Comparison of ENCODE assay signal across 22 mouse cellular contexts in genomic region chr16:8936446-8936845, GRCm38 (mm10).
A peak's percentile ranks its signal among the peaks of the same experiment; 100 is the strongest.
DNase-seq lines count a peak whose midpoint lies in the region; ATAC-seq and TF ChIP-seq lines count a peak whose summit lies in the region.
"Had no signal": no experiment of that assay in that cellular context is flagged by ENCODE, and none has a peak within 500 bp of the region (broad histone marks: within the 10 kb centered on the region; RNA-seq: fewer than 3 reads in every experiment).

No protein-coding gene starts in this region.

- no peaks in the 10 kb centered on the region for H3K9me3 ChIP-seq in hindbrain, embryonic 10.5 days
- H3K9me3 ChIP-seq in hindbrain, embryonic 16.5 days (ENCODE audit: control insufficient read depth, low read length): no peaks in the 10 kb centered on the region
- no peaks in the 10 kb centered on the region for H3K9me3 ChIP-seq in ES-E14 (ENCODE audit: control insufficient read depth, insufficient read depth, low read depth, low read length)
- H3K9me3 ChIP-seq: embryonic facial prominence, embryonic 13.5 days; embryonic facial prominence, embryonic 15.5 days; forebrain, embryonic 10.5 days; forebrain, embryonic 12.5 days had no signal

- H3K27me3 ChIP-seq in hindbrain, embryonic 10.5 days (ENCODE audit: insufficient read depth, poor library complexity, severe bottlenecking): no peaks in the 10 kb centered on the region
- H3K27me3 ChIP-seq in hindbrain, embryonic 16.5 days (replicated peaks; ENCODE audit: control insufficient read depth, insufficient read depth, low read length): no peaks in the 10 kb centered on the region
- H3K27me3 ChIP-seq: embryonic facial prominence, embryonic 13.5 days; embryonic facial prominence, embryonic 15.5 days; forebrain, embryonic 12.5 days had no signal

- no peak for DNase-seq in hindbrain, embryonic 10.5 days (ENCODE audit: low spot score)
- DNase-seq in ES-E14 (ENCODE audit: low read depth, low spot score) (peak; percentile 37), ZHBTc4 (ENCODE audit: low read depth, low spot score) (peak; percentile 88)
- no peak for DNase-seq in right cerebral cortex, postnatal 36 days (ENCODE audit: low spot score in 2 of 2)
- DNase-seq: adrenal gland, adult 2 months; adrenal gland, postnatal 10 days; adrenal gland, postnatal 25 days; cerebellum, adult 11 months; cerebellum, adult 18-20 months; cerebellum, adult 8-10 months; cerebellum, postnatal 14 days; cerebellum, postnatal 36 days; embryo, embryonic 11 days had no signal

- no peaks in the 10 kb centered on the region for H3K36me3 ChIP-seq in hindbrain, embryonic 10.5 days
- H3K36me3 ChIP-seq in hindbrain, embryonic 16.5 days (ENCODE audit: control insufficient read depth, insufficient read depth, low read length): no peaks in the 10 kb centered on the region
- H3K36me3 ChIP-seq in ES-E14 (ENCODE audit: control insufficient read depth, insufficient read depth, low read length, poor library complexity, severe bottlenecking): no peaks in the 10 kb centered on the region
- H3K36me3 ChIP-seq: embryonic facial prominence, embryonic 13.5 days; embryonic facial prominence, embryonic 15.5 days; forebrain, embryonic 10.5 days; forebrain, embryonic 12.5 days had no signal

- H3K4me2 ChIP-seq in hindbrain, embryonic 16.5 days (ENCODE audit: low read length): no peak overlapping the region
- H3K4me2 ChIP-seq: embryonic facial prominence, embryonic 13.5 days; embryonic facial prominence, embryonic 15.5 days; forebrain, embryonic 12.5 days had no signal

- peaks cover 28% of the 10 kb centered on the region for H3K4me1 ChIP-seq in hindbrain, embryonic 10.5 days (replicated peaks)
- no peaks in the 10 kb centered on the region; the same call in 1 of the 2 replicates for H3K4me1 ChIP-seq in hindbrain, embryonic 16.5 days (ENCODE audit: control insufficient read depth, insufficient read depth, low read depth, low read length)
- peaks cover 2 to 5% of the 10 kb centered on the region in 2 experiments; a peak in 1 of 4 replicates for H3K4me1 ChIP-seq in ES-E14 (ENCODE audit: control insufficient read depth in 2 of 2, insufficient read depth in 2 of 2, low read length in 2 of 2, poor library complexity in 1 of 2)
- H3K4me1 ChIP-seq: embryonic facial prominence, embryonic 13.5 days; embryonic facial prominence, embryonic 15.5 days; forebrain, embryonic 12.5 days had no signal

- H3K4me3 ChIP-seq in hindbrain, embryonic 10.5 days: no peak overlapping the region
- H3K4me3 ChIP-seq in hindbrain, embryonic 16.5 days (ENCODE audit: low read length): no peak overlapping the region
- no peak overlapping the region for H3K4me3 ChIP-seq in ES-E14 (ENCODE audit: insufficient read depth in 1 of 2, low read depth in 1 of 2, low read length in 2 of 2, poor library complexity in 1 of 2, severe bottlenecking in 1 of 2)
- H3K4me3 ChIP-seq: embryonic facial prominence, embryonic 13.5 days; embryonic facial prominence, embryonic 15.5 days; erythroblast, embryonic 14.5 days; forebrain, embryonic 10.5 days; forebrain, embryonic 12.5 days had no signal

- in situ Hi-C loops in ES-E14 (cut with MboI; ENCODE audit: low sequenced_read_pairs in 2 of 2, unreplicated experiment in 2 of 2): no loop called here

- peak overlapping the region; percentile 53; the same call in 1 of the 2 replicates for H3K27ac ChIP-seq in hindbrain, embryonic 10.5 days
- no peak overlapping the region for H3K27ac ChIP-seq in hindbrain, embryonic 16.5 days (ENCODE audit: low read depth, low read length)
- no peak overlapping the region; the same call in 1 of the 2 replicates for H3K27ac ChIP-seq in ES-E14 (ENCODE audit: insufficient read depth, low read depth, low read length, poor library complexity, severe bottlenecking)
- H3K27ac ChIP-seq: embryonic facial prominence, embryonic 13.5 days; embryonic facial prominence, embryonic 15.5 days; forebrain, embryonic 10.5 days; forebrain, embryonic 12.5 days had no signal

- no peak overlapping the region for H3K9ac ChIP-seq in hindbrain, embryonic 16.5 days (ENCODE audit: low read depth, low read length)
- no peak overlapping the region for H3K9ac ChIP-seq in ES-E14 (ENCODE audit: insufficient read depth, low read depth, low read length, poor library complexity, severe bottlenecking)
- H3K9ac ChIP-seq: embryonic facial prominence, embryonic 13.5 days; embryonic facial prominence, embryonic 15.5 days; forebrain, embryonic 12.5 days had no signal

- no peak for ATAC-seq in hindbrain, embryonic 16.5 days
- no peak for ATAC-seq in frontal cortex, adult (ENCODE audit: low TSS enrichment)
- ATAC-seq: forebrain, embryonic 14.5 days; forebrain, embryonic 16.5 days had no signal

TF ChIP-seq in ES-E14, 5 proteins besides CTCF, POLR2A, EP300 and RAD21:
- TF ChIP-seq ZC3H11A (IDR thresholded peaks at IDR 0.05; ENCODE audit: borderline replicate concordance, low read depth, low read length): no peak
- no peak for TF ChIP-seq HCFC1 (IDR thresholded peaks at IDR 0.05; ENCODE audit: borderline replicate concordance, insufficient read depth, low read length)
- TF ChIP-seq ZNF384 (IDR thresholded peaks at IDR 0.05; ENCODE audit: low read depth, low read length): no peak
- TF ChIP-seq MAFK (IDR thresholded peaks at IDR 0.05; ENCODE audit: insufficient read depth, low read depth, low read length): no peak
- TF ChIP-seq CHD2 (IDR thresholded peaks at IDR 0.05; ENCODE audit: low read depth, low read length): no peak

Comparison
In these comparisons a context has a peak if more than half of its experiments do, and no peak if none do; other contexts are left out.
1. DNase-seq: peak in ES-E14 (single experiment) and ZHBTc4 (single experiment); none in hindbrain, embryonic 10.5 days (single experiment) and right cerebral cortex, postnatal 36 days (0 of 2).